Mouse (Mus musculus) intestine, postnatal 0 days (tissue): ENCODE measurements around the gene Slc44a2. TPM values are rescaled to one million over a fixed set of nuclear protein-coding genes. Genes with fewer than 3 reads are reported as not detected.

Experiments
- ATAC-seq: fragments of 200-750 bp; cut with Nextera tagmentation; 2 replicates; pipeline ENCODE4 v1.8.0; 2017; ENCODE audit warnings: mild to moderate bottlenecking, moderate TSS enrichment, moderate library complexity
- H3K27ac ChIP-seq: fragments of 300-500 bp; sonication (generic); 2 replicates; pipeline ENCODE4 v1.5.1; 2014; ENCODE audit warnings: mild to moderate bottlenecking, low read depth, low read length, moderate library complexity
- H3K27me3 ChIP-seq: fragments of 300-500 bp; sonication (generic); replicated peaks from 2 replicates; pipeline ENCODE4 v1.6.1; 2014; ENCODE audit warnings: low read length, mixed read lengths; ENCODE audit not compliant: control insufficient read depth, insufficient read depth
- H3K36me3 ChIP-seq: fragments of 300-500 bp; sonication (generic); 2 replicates; pipeline ENCODE4 v1.6.1; 2014; ENCODE audit warnings: mild to moderate bottlenecking, moderate library complexity; ENCODE audit not compliant: control insufficient read depth, insufficient read depth
- H3K4me1 ChIP-seq: fragments of 300-500 bp; sonication (generic); replicated peaks from 2 replicates; pipeline ENCODE4 v1.6.1; 2014; ENCODE audit warnings: antibody characterized with exemption, low read length, mixed read lengths; ENCODE audit not compliant: control insufficient read depth, insufficient read depth
- H3K4me2 ChIP-seq: fragments of 300-500 bp; sonication (generic); replicated peaks from 2 replicates; pipeline ENCODE4 v1.6.1; 2014; ENCODE audit warnings: low read depth, mild to moderate bottlenecking, moderate library complexity
- H3K4me3 ChIP-seq: fragments of 300-500 bp; sonication (generic); 2 replicates; pipeline ENCODE4 v1.5.1; 2014; ENCODE audit warnings: low read depth, low read length
- H3K9ac ChIP-seq: fragments of 300-500 bp; sonication (generic); 2 replicates; pipeline ENCODE4 v1.6.1; 2014; ENCODE audit warnings: mild to moderate bottlenecking, low read depth, low read length
- H3K9me3 ChIP-seq: fragments of 300-500 bp; sonication (generic); 2 replicates; pipeline ENCODE4 v1.6.1; 2016; ENCODE audit warnings: mixed run types; ENCODE audit not compliant: control insufficient read depth
- CTCF ChIP-seq: sonication (generic); IDR thresholded peaks from 2 replicates; pipeline ENCODE4 v1.5.1; 2016; ENCODE audit warnings: low read depth, mild to moderate bottlenecking, control low read depth, antibody characterized with exemption, moderate library complexity
- WGBS: fragments of 180-500 bp; shearing (Covaris S2); extraction: QIAGEN DNeasy Blood & Tissue Kit; methylation state at CpG from one replicate; pipeline ENCODE4 v1.1.7; 2014; 5-methylcytosine and 5-hydroxymethylcytosine counted together
- polyA plus RNA-seq: library from polyadenylated mRNA; unstranded; fragments of >200 nt; fragmentation: Nextera tagmentation; extraction: Ambion mirVana; gene quantifications from 2 replicates; pipeline ENCODE4 v1.2.1, GENCODE M21; 2015

The Slc44a2 gene
- polyA plus RNA-seq, 1 experiment from 2014 or later: 13.3 TPM

DNA sequence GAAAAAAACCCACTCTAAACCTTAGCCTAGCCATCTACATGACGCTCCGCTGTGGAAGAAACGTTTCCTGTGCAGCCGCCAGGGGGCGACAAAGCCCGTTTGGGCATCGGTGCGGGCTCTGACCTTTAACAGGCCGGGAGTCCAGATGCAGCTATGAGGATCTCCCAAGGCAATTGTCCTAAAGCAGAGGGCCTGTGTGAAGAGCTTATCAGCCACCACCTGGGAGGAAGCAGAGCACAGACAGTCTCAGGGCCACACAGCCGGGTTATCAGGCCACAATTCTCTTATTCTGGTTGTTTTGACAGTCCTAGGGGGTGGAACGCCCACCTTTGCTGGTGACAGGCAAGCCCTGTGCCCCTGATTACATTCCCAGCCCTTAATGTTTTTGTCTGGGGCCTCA is 7.1 kb upstream of the Slc44a2 start:
- TF ChIP-seq CTCF: peak; percentile 98
- H3K4me3 ChIP-seq: no peak overlapping the region
- H3K4me2 ChIP-seq: no peak overlapping the region
- 9% methylated on average over 11 of the region's 11 CpGs for WGBS
- no peaks in the 10 kb centered on the region for H3K27me3 ChIP-seq
- ATAC-seq: peak; percentile 46; the same call in 1 of the 2 replicates
- no peaks in the 10 kb centered on the region for H3K4me1 ChIP-seq
- H3K9me3 ChIP-seq: no peaks in the 10 kb centered on the region
- no peak overlapping the region for H3K9ac ChIP-seq
- H3K36me3 ChIP-seq: no peaks in the 10 kb centered on the region
- no peak overlapping the region for H3K27ac ChIP-seq

DNA sequence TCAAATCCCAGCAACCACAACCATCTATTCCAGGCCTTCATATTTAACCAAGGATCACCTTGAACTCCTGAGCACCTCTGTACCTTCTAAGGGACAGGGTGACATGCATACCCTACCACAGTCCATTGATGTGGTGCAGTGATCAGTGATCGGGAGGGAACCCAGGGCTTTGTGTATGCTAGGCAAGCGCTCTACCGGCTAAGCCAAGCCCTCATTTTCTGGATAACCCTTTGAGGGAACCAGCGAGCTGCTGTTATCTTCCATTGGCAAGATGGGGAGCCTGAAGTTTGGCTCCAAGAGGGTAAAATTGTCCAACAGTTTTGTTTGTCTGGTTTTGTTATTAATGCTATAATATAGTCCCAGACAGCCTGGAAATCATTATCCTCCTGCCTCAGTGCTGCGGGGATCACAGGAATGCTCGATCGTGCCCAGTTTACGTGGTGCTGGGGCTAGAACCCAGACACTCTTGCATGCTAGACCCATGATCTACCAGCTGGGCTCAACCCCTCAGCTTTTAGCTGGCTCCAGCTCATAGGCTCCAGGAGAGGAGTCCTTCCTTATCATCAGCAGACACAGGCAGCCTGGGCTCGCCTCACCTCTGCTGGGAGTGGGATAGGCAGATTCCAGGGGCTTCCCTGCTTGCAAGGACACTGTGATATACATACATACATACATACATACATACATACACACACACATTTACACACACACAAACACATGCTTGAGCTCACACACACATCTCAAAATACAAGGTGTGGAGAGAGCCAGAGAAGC is 5.9 kb upstream of the Slc44a2 start:
- Histone ChIP-seq H3K27me3 (no peaks in the 10 kb centered on the region), H3K4me2 (no peak overlapping the region), H3K9me3 (no peaks in the 10 kb centered on the region), H3K4me3 (no peak overlapping the region), H3K9ac (no peak overlapping the region), H3K4me1 (no peaks in the 10 kb centered on the region), H3K27ac (no peak overlapping the region), H3K36me3 (no peaks in the 10 kb centered on the region)
- no peak for ATAC-seq
- TF ChIP-seq CTCF: no peak
- 94% methylated on average over 9 of the region's 9 CpGs for WGBS

DNA sequence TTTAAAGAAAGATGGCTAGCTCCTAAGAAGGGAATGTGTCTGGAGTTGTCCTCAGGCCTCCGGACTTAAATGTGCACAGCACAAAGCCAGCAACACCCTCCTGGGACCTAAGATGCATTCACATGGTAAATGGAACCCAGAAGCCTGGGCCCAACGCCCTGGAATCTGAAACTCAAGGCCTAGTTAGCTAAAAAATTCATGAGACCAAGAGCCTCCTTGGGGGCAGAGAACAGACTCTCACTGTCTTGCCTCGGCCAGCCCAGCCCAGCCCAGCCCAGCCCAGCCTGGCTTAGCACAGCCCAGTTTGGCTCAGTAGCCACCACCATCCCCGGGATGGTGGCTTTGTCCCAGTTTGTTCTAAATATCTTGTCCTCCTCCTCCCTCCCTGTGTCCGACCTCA is 5.1 kb upstream of the Slc44a2 start:
- H3K4me1 ChIP-seq: no peaks in the 10 kb centered on the region
- no peak overlapping the region for H3K9ac ChIP-seq
- 62% methylated on average over 5 of the region's 5 CpGs for WGBS
- no peak overlapping the region for H3K27ac ChIP-seq
- ATAC-seq: no peak
- no peaks in the 10 kb centered on the region for H3K36me3 ChIP-seq
- no peak for TF ChIP-seq CTCF
- no peaks in the 10 kb centered on the region for H3K27me3 ChIP-seq
- H3K4me3 ChIP-seq: no peak overlapping the region
- no peak overlapping the region for H3K4me2 ChIP-seq
- H3K9me3 ChIP-seq: no peaks in the 10 kb centered on the region

DNA sequence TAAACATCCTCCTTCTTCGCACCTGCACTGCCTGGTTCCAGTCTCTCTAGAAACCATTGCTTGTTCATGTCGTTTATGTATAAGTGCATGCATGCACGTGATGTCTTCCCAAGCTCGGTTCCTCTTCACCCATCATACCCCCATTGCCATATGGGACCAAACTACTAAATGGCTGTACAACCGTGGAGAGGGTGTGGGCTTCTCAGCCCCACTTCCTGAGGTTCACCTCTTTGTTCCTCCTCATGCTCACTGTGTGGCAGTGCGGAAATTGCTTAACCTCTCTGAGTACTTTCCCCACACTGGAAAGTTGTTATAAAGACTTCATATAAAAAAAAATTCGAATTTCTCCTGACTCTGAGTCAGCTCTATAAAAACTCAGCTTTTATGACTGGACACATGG is 3.8 kb upstream of the Slc44a2 start:
- no peak for TF ChIP-seq CTCF
- ATAC-seq: no peak
- no peak overlapping the region for H3K27ac ChIP-seq
- no peaks in the 10 kb centered on the region for H3K36me3 ChIP-seq
- H3K27me3 ChIP-seq: no peaks in the 10 kb centered on the region
- H3K4me3 ChIP-seq: no peak overlapping the region
- H3K9ac ChIP-seq: no peak overlapping the region
- H3K4me1 ChIP-seq: no peaks in the 10 kb centered on the region
- WGBS: 68% methylated on average over 7 of the region's 7 CpGs
- H3K9me3 ChIP-seq: no peaks in the 10 kb centered on the region
- no peak overlapping the region for H3K4me2 ChIP-seq

- Histone ChIP-seq H3K4me2 (no peak overlapping the region), H3K4me3 (no peak overlapping the region), H3K9me3 (no peaks in the 10 kb centered on the region), H3K36me3 (no peaks in the 10 kb centered on the region), H3K27me3 (no peaks in the 10 kb centered on the region), H3K27ac (no peak overlapping the region), H3K4me1 (no peaks in the 10 kb centered on the region), H3K9ac (no peak overlapping the region)
- WGBS: 93% methylated on average over 6 of the region's 6 CpGs
- ATAC-seq: no peak
- TF ChIP-seq CTCF: no peak
Measured at GRCm38 (mm10) chr9:21318792-21319191, 1.7 kb upstream of the Slc44a2 start.

GRCm38 (mm10) chr9:21319503-21319902 is 995 bp upstream of the Slc44a2 start:
- Histone ChIP-seq H3K4me3 (no peak overlapping the region), H3K27ac (no peak overlapping the region), H3K4me1 (no peaks in the 10 kb centered on the region), H3K4me2 (no peak overlapping the region), H3K36me3 (no peaks in the 10 kb centered on the region), H3K9me3 (no peaks in the 10 kb centered on the region), H3K9ac (no peak overlapping the region), H3K27me3 (no peaks in the 10 kb centered on the region)
- ATAC-seq: no peak
- 91% methylated on average over 4 of the region's 4 CpGs for WGBS
- peak; percentile 31 for TF ChIP-seq CTCF
